Mouse (Mus musculus): ENCODE measurements at regions not wholly inside any gene's neighbourhood (a gene's known extent, or its start where the extent isn't known, plus 50 kb on each side); places are given as distances from the start of the nearest gene placed in this dataset.
"Not testable (repeated sequence)": the region's sequence is repeated elsewhere in the genome, so short reads cannot be mapped to it uniquely, and the experiment has no call there.

GRCm38 (mm10) chr6:16765354-16765753, 132.9 kb downstream of the Tfec start:
- no peak overlapping the region for H3K4me3 ChIP-seq (replicated peaks)
- ATAC-seq (ENCODE audit: insufficient number of reproducible peaks, low FRiP score, low TSS enrichment, low read depth), result no peak
- no peaks in the 10 kb centered on the region for H3K27me3 ChIP-seq
- H3K9ac ChIP-seq, result no peak overlapping the region
- H3K9me3 ChIP-seq (replicated peaks), result no peaks in the 10 kb centered on the region
- H3K4me1 ChIP-seq, result no peaks in the 10 kb centered on the region
- 25% methylated on average over 4 of the region's 4 CpGs for WGBS
- no peaks in the 10 kb centered on the region for H3K36me3 ChIP-seq
- H3K27ac ChIP-seq (replicated peaks), result no peak overlapping the region
- H3K4me2 ChIP-seq (replicated peaks), result no peak overlapping the region

GRCm38 (mm10) chr6:16764707-16765106, 133.5 kb downstream of the Tfec start:
- WGBS, result 22% methylated on average over 5 of the region's 5 CpGs
- H3K36me3 ChIP-seq, result no peaks in the 10 kb centered on the region
- no peak for ATAC-seq (ENCODE audit: insufficient number of reproducible peaks, low FRiP score, low TSS enrichment, low read depth)
- no peak overlapping the region for H3K9ac ChIP-seq
- H3K9me3 ChIP-seq (replicated peaks), result no peaks in the 10 kb centered on the region
- no peaks in the 10 kb centered on the region for H3K4me1 ChIP-seq
- H3K27me3 ChIP-seq, result no peaks in the 10 kb centered on the region
- no peak overlapping the region for H3K27ac ChIP-seq (replicated peaks)
- no peak overlapping the region for H3K4me3 ChIP-seq (replicated peaks)
- no peak overlapping the region for H3K4me2 ChIP-seq (replicated peaks)

GRCm38 (mm10) chr6:16755044-16755443, 143.2 kb downstream of the Tfec start:
- not testable (repeated sequence) for H3K36me3 ChIP-seq; H3K9ac ChIP-seq; H3K4me1 ChIP-seq; ATAC-seq (ENCODE audit: insufficient number of reproducible peaks, low FRiP score, low TSS enrichment, low read depth); H3K4me3 ChIP-seq (replicated peaks); H3K9me3 ChIP-seq (replicated peaks); H3K4me2 ChIP-seq (replicated peaks); H3K27me3 ChIP-seq; H3K27ac ChIP-seq (replicated peaks)
- 91% methylated on average over 1 of the region's 1 CpGs for WGBS

- ATAC-seq (ENCODE audit: insufficient number of reproducible peaks, low FRiP score, low TSS enrichment, low read depth), result no peak
- no peaks in the 10 kb centered on the region for H3K27me3 ChIP-seq
- no peak overlapping the region for H3K9ac ChIP-seq
- no peaks in the 10 kb centered on the region for H3K4me1 ChIP-seq
- H3K36me3 ChIP-seq, result no peaks in the 10 kb centered on the region
- no peaks in the 10 kb centered on the region for H3K9me3 ChIP-seq (replicated peaks)
- H3K4me3 ChIP-seq (replicated peaks), result no peak overlapping the region
- no peak overlapping the region for H3K27ac ChIP-seq (replicated peaks)
- 73% methylated on average over 7 of the region's 7 CpGs for WGBS
- no peak overlapping the region for H3K4me2 ChIP-seq (replicated peaks)
Measured at GRCm38 (mm10) chr6:16733184-16733583, 165.1 kb downstream of the Tfec start.

- 77% methylated on average over 3 of the region's 3 CpGs for WGBS
- no peaks in the 10 kb centered on the region for H3K4me1 ChIP-seq
- ATAC-seq (ENCODE audit: insufficient number of reproducible peaks, low FRiP score, low TSS enrichment, low read depth), result no peak
Measured at GRCm38 (mm10) chr6:16732095-16732494, 166.1 kb downstream of the Tfec start.

GRCm38 (mm10) chr6:16727256-16727890, 170.9 kb downstream of the Tfec start:
- Histone ChIP-seq H3K4me2 (replicated peaks) (no peak overlapping the region), H3K9ac (no peak overlapping the region), H3K9me3 (replicated peaks) (no peaks in the 10 kb centered on the region), H3K4me3 (replicated peaks) (no peak overlapping the region), H3K36me3 (no peaks in the 10 kb centered on the region), H3K27me3 (no peaks in the 10 kb centered on the region), H3K27ac (replicated peaks) (no peak overlapping the region), H3K4me1 (no peaks in the 10 kb centered on the region)
- no peak for ATAC-seq (ENCODE audit: insufficient number of reproducible peaks, low FRiP score, low TSS enrichment, low read depth)
- WGBS, result 20% methylated on average over 13 of the region's 13 CpGs

More at GRCm38 (mm10) chr6:16732095-16732494, 166.1 kb downstream of the Tfec start:
- Histone ChIP-seq H3K36me3 (no peaks in the 10 kb centered on the region), H3K27ac (replicated peaks) (no peak overlapping the region), H3K4me2 (replicated peaks) (no peak overlapping the region), H3K4me3 (replicated peaks) (no peak overlapping the region), H3K27me3 (no peaks in the 10 kb centered on the region), H3K9me3 (replicated peaks) (no peaks in the 10 kb centered on the region), H3K9ac (no peak overlapping the region)

- 84% methylated on average over 2 of the region's 2 CpGs for WGBS
- H3K36me3 ChIP-seq, result no peaks in the 10 kb centered on the region
- H3K4me2 ChIP-seq (replicated peaks), result no peak overlapping the region
Measured at GRCm38 (mm10) chr6:16725256-16725655, 173.0 kb downstream of the Tfec start.

GRCm38 (mm10) chr6:16704496-16704895, 193.7 kb downstream of the Tfec start:
- no peak overlapping the region for H3K4me3 ChIP-seq (replicated peaks)
- no peak overlapping the region for H3K4me2 ChIP-seq (replicated peaks)
- H3K27me3 ChIP-seq, result peaks cover 5% of the 10 kb centered on the region
- no peak overlapping the region for H3K9ac ChIP-seq
- 83% methylated on average over 4 of the region's 4 CpGs for WGBS
- no peak overlapping the region for H3K27ac ChIP-seq (replicated peaks)
- H3K4me1 ChIP-seq, result peaks cover 6% of the 10 kb centered on the region
- ATAC-seq (ENCODE audit: insufficient number of reproducible peaks, low FRiP score, low TSS enrichment, low read depth), result no peak
- no peaks in the 10 kb centered on the region for H3K9me3 ChIP-seq (replicated peaks)
- H3K36me3 ChIP-seq, result no peaks in the 10 kb centered on the region

More at GRCm38 (mm10) chr6:16725256-16725655, 173.0 kb downstream of the Tfec start:
- Histone ChIP-seq H3K4me1 (no peaks in the 10 kb centered on the region), H3K27ac (replicated peaks) (no peak overlapping the region), H3K4me3 (replicated peaks) (no peak overlapping the region), H3K9me3 (replicated peaks) (no peaks in the 10 kb centered on the region), H3K27me3 (no peaks in the 10 kb centered on the region), H3K9ac (no peak overlapping the region)
- ATAC-seq (ENCODE audit: insufficient number of reproducible peaks, low FRiP score, low TSS enrichment, low read depth), result no peak

- H3K36me3 ChIP-seq, result no peaks in the 10 kb centered on the region
- peaks cover 6% of the 10 kb centered on the region for H3K4me1 ChIP-seq
- peak; percentile 66 for ATAC-seq (ENCODE audit: insufficient number of reproducible peaks, low FRiP score, low TSS enrichment, low read depth)
- peaks cover 5% of the 10 kb centered on the region for H3K27me3 ChIP-seq
- no peak overlapping the region for H3K9ac ChIP-seq
- H3K4me2 ChIP-seq (replicated peaks), result no peak overlapping the region
- H3K9me3 ChIP-seq (replicated peaks), result no peaks in the 10 kb centered on the region
- no peak overlapping the region for H3K27ac ChIP-seq (replicated peaks)
- 36% methylated on average over 3 of the region's 3 CpGs for WGBS
- H3K4me3 ChIP-seq (replicated peaks), result no peak overlapping the region
Measured at GRCm38 (mm10) chr6:16703412-16703746, 194.9 kb downstream of the Tfec start.

GRCm38 (mm10) chr6:16702706-16703411, 195.4 kb downstream of the Tfec start:
- Histone ChIP-seq H3K27ac (replicated peaks) (0 out of 2 replicates have a peak overlapping the region, but pooled peaks have one; percentile 22), H3K4me2 (replicated peaks) (no peak overlapping the region), H3K9me3 (replicated peaks) (no peaks in the 10 kb centered on the region), H3K27me3 (peaks cover 5% of the 10 kb centered on the region), H3K36me3 (no peaks in the 10 kb centered on the region), H3K4me3 (replicated peaks) (no peak overlapping the region), H3K4me1 (peaks cover 6% of the 10 kb centered on the region), H3K9ac (no peak overlapping the region)
- WGBS, result 25% methylated on average over 7 of the region's 7 CpGs
- peak; percentile 53; the same call in 1 of the 2 replicates for ATAC-seq (ENCODE audit: insufficient number of reproducible peaks, low FRiP score, low TSS enrichment, low read depth)

- H3K4me1 ChIP-seq, result no peaks in the 10 kb centered on the region
- no peak overlapping the region for H3K27ac ChIP-seq (replicated peaks)
- H3K4me2 ChIP-seq (replicated peaks), result no peak overlapping the region
- H3K9me3 ChIP-seq (replicated peaks), result no peaks in the 10 kb centered on the region
- H3K27me3 ChIP-seq, result no peaks in the 10 kb centered on the region; the same call in 1 of the 2 replicates
- no peaks in the 10 kb centered on the region for H3K36me3 ChIP-seq
- H3K9ac ChIP-seq, result no peak overlapping the region
- ATAC-seq (ENCODE audit: insufficient number of reproducible peaks, low FRiP score, low TSS enrichment, low read depth), result no peak
- 63% methylated on average over 4 of the region's 4 CpGs for WGBS
- no peak overlapping the region for H3K4me3 ChIP-seq (replicated peaks)
Measured at GRCm38 (mm10) chr6:16697285-16697684, 201.0 kb downstream of the Tfec start.

- no peak overlapping the region for H3K4me3 ChIP-seq (replicated peaks)
- WGBS, result 0% methylated on average over 2 of the region's 2 CpGs
- H3K27ac ChIP-seq (replicated peaks), result no peak overlapping the region
- H3K4me2 ChIP-seq (replicated peaks), result no peak overlapping the region
- ATAC-seq (ENCODE audit: insufficient number of reproducible peaks, low FRiP score, low TSS enrichment, low read depth), result no peak
- H3K36me3 ChIP-seq, result no peaks in the 10 kb centered on the region
- H3K9me3 ChIP-seq (replicated peaks), result no peaks in the 10 kb centered on the region
- no peaks in the 10 kb centered on the region for H3K4me1 ChIP-seq
- H3K9ac ChIP-seq, result no peak overlapping the region
- H3K27me3 ChIP-seq, result no peaks in the 10 kb centered on the region
Measured at GRCm38 (mm10) chr6:16668004-16668403, 230.2 kb downstream of the Tfec start.
